Mouse (Mus musculus) intestine, postnatal 0 days (tissue): Measurements from ENCODE around the gene Dusp16. TPM values are rescaled to one million over a fixed set of nuclear protein-coding genes. Genes with fewer than 3 reads are reported as not detected.
"Not testable (repeated sequence)": the region's sequence is repeated elsewhere in the genome, so short reads cannot be mapped to it uniquely, and the experiment has no call there.

Experiments used
- ATAC-seq: fragments of 200-750 bp; cut with Nextera tagmentation; 2 replicates; pipeline ENCODE4 v1.8.0; 2017; ENCODE audit warnings: mild to moderate bottlenecking, moderate TSS enrichment, moderate library complexity
- H3K27ac ChIP-seq: fragments of 300-500 bp; sonication (generic); 2 replicates; pipeline ENCODE4 v1.5.1; 2014; ENCODE audit warnings: mild to moderate bottlenecking, low read depth, low read length, moderate library complexity
- H3K27me3 ChIP-seq: fragments of 300-500 bp; sonication (generic); replicated peaks from 2 replicates; pipeline ENCODE4 v1.6.1; 2014; ENCODE audit warnings: low read length, mixed read lengths; ENCODE audit not compliant: control insufficient read depth, insufficient read depth
- H3K36me3 ChIP-seq: fragments of 300-500 bp; sonication (generic); 2 replicates; pipeline ENCODE4 v1.6.1; 2014; ENCODE audit warnings: mild to moderate bottlenecking, moderate library complexity; ENCODE audit not compliant: control insufficient read depth, insufficient read depth
- H3K4me1 ChIP-seq: fragments of 300-500 bp; sonication (generic); replicated peaks from 2 replicates; pipeline ENCODE4 v1.6.1; 2014; ENCODE audit warnings: antibody characterized with exemption, low read length, mixed read lengths; ENCODE audit not compliant: control insufficient read depth, insufficient read depth
- H3K4me2 ChIP-seq: fragments of 300-500 bp; sonication (generic); replicated peaks from 2 replicates; pipeline ENCODE4 v1.6.1; 2014; ENCODE audit warnings: low read depth, mild to moderate bottlenecking, moderate library complexity
- H3K4me3 ChIP-seq: fragments of 300-500 bp; sonication (generic); 2 replicates; pipeline ENCODE4 v1.5.1; 2014; ENCODE audit warnings: low read depth, low read length
- H3K9ac ChIP-seq: fragments of 300-500 bp; sonication (generic); 2 replicates; pipeline ENCODE4 v1.6.1; 2014; ENCODE audit warnings: mild to moderate bottlenecking, low read depth, low read length
- H3K9me3 ChIP-seq: fragments of 300-500 bp; sonication (generic); 2 replicates; pipeline ENCODE4 v1.6.1; 2016; ENCODE audit warnings: mixed run types; ENCODE audit not compliant: control insufficient read depth
- CTCF ChIP-seq: sonication (generic); IDR thresholded peaks from 2 replicates; pipeline ENCODE4 v1.5.1; 2016; ENCODE audit warnings: low read depth, mild to moderate bottlenecking, control low read depth, antibody characterized with exemption, moderate library complexity
- WGBS: fragments of 180-500 bp; shearing (Covaris S2); extraction: QIAGEN DNeasy Blood & Tissue Kit; methylation state at CpG from one replicate; pipeline ENCODE4 v1.1.7; 2014; 5-methylcytosine and 5-hydroxymethylcytosine counted together
- polyA plus RNA-seq: library from polyadenylated mRNA; unstranded; fragments of >200 nt; fragmentation: Nextera tagmentation; extraction: Ambion mirVana; gene quantifications from 2 replicates; pipeline ENCODE4 v1.2.1, GENCODE M21; 2015

Gene Dusp16
- polyA plus RNA-seq, 1 experiment from 2014 or later, result 6.7 TPM

- H3K9ac ChIP-seq, result no peak overlapping the region
- peak; percentile 96 for ATAC-seq
- no peaks in the 10 kb centered on the region for H3K36me3 ChIP-seq
- TF ChIP-seq CTCF, result peak; percentile 8; the same call in 1 of the 2 replicates
- no peaks in the 10 kb centered on the region for H3K9me3 ChIP-seq
- no peak overlapping the region for H3K4me3 ChIP-seq
- 29% methylated on average over 3 of the region's 3 CpGs for WGBS
- H3K27ac ChIP-seq, result no peak overlapping the region
- 0 out of 2 replicates have a peak overlapping the region, but pooled peaks have one; percentile 17 for H3K4me2 ChIP-seq
- H3K27me3 ChIP-seq, result no peaks in the 10 kb centered on the region
- H3K4me1 ChIP-seq, result no peaks in the 10 kb centered on the region
These were observed 114.4 kb downstream of the Dusp16 start for GRCm38 (mm10) chr6:134678037-134678436.

- Histone ChIP-seq H3K4me1 (no peaks in the 10 kb centered on the region), H3K4me2 (peak overlapping the region; percentile 17; the same call in 1 of the 2 replicates), H3K9ac (no peak overlapping the region), H3K27me3 (no peaks in the 10 kb centered on the region), H3K27ac (peak overlapping the region; percentile 60; the same call in 1 of the 2 replicates), H3K4me3 (no peak overlapping the region), H3K9me3 (no peaks in the 10 kb centered on the region), H3K36me3 (no peaks in the 10 kb centered on the region)
- peak; percentile 12; the same call in 1 of the 2 replicates for ATAC-seq
- 24% methylated on average over 4 of the region's 4 CpGs for WGBS
- TF ChIP-seq CTCF, result no peak
These were observed 114.9 kb downstream of the Dusp16 start for GRCm38 (mm10) chr6:134677504-134677903.

- H3K36me3 ChIP-seq, H3K9ac ChIP-seq, H3K4me3 ChIP-seq, H3K27me3 ChIP-seq, H3K27ac ChIP-seq, ATAC-seq, H3K4me2 ChIP-seq, H3K4me1 ChIP-seq, H3K9me3 ChIP-seq: not testable (repeated sequence)
- WGBS, result 90% methylated on average over 8 of the region's 8 CpGs
These were observed 118.7 kb downstream of the Dusp16 start for GRCm38 (mm10) chr6:134673712-134674111.

- H3K27me3 ChIP-seq, result no peaks in the 10 kb centered on the region
- H3K4me1 ChIP-seq, result no peaks in the 10 kb centered on the region; the same call in 1 of the 2 replicates
- no peaks in the 10 kb centered on the region for H3K9me3 ChIP-seq
- no peak overlapping the region for H3K9ac ChIP-seq
- H3K36me3 ChIP-seq, result no peaks in the 10 kb centered on the region
- WGBS, result 35% methylated on average over 4 of the region's 4 CpGs
- H3K27ac ChIP-seq, result no peak overlapping the region
- H3K4me2 ChIP-seq, result no peak overlapping the region
- ATAC-seq, result no peak
- H3K4me3 ChIP-seq, result no peak overlapping the region
- TF ChIP-seq CTCF, result no peak
These were observed 121.5 kb downstream of the Dusp16 start for GRCm38 (mm10) chr6:134670881-134671411.

DNA sequence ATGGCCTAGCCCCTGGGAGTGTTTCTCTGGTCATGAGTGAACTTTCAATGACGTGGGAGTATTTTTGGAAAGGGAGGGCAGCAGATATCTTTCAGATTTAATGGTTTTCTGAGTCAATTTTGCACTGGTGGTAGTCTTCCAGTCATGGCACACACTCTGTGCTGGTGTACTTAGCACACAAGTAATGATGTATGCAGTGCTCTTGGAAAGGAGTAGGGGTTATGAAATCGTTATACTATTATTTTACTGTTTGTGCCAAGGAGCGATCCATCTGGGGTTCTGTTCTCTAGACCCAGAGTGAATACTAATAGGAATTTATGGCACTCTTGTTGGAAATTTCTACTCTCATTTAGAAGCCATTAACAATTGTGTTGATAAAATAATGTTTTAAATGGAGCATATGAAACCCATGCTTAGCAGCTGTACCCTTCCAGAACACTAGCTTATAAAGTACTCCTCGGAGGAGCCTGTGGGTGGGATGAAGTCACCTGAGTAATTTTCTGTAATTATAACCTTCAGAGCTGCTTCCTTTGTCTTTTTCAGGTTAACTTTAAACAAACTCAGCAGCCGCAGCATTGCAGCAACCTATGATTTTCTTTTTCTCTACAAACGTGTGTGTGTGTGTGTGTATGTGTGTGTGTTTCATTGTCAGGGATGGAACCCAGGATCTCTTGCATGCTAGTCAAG, 123.1 kb downstream of the Dusp16 start:
- WGBS, result 79% methylated on average over 6 of the region's 6 CpGs

GRCm38 (mm10) chr6:134668519-134668918, 123.9 kb downstream of the Dusp16 start:
- H3K36me3 ChIP-seq, result no peaks in the 10 kb centered on the region
- TF ChIP-seq CTCF, result no peak
- H3K4me2 ChIP-seq, result no peak overlapping the region
- no peak overlapping the region for H3K4me3 ChIP-seq
- no peak overlapping the region for H3K27ac ChIP-seq
- no peak for ATAC-seq
- no peaks in the 10 kb centered on the region for H3K27me3 ChIP-seq
- H3K4me1 ChIP-seq, result no peaks in the 10 kb centered on the region; the same call in none of the 2 replicates
- no peaks in the 10 kb centered on the region for H3K9me3 ChIP-seq
- WGBS, result 42% methylated on average over 2 of the region's 2 CpGs
- H3K9ac ChIP-seq, result no peak overlapping the region

More for the DNA sequence above, 123.1 kb downstream of the Dusp16 start:
- TF ChIP-seq CTCF, result no peak
- Histone ChIP-seq H3K9ac (no peak overlapping the region), H3K4me3 (no peak overlapping the region), H3K27me3 (no peaks in the 10 kb centered on the region), H3K4me2 (no peak overlapping the region), H3K4me1 (no peaks in the 10 kb centered on the region; the same call in none of the 2 replicates), H3K27ac (no peak overlapping the region), H3K9me3 (no peaks in the 10 kb centered on the region), H3K36me3 (no peaks in the 10 kb centered on the region)
- no peak for ATAC-seq
